Mouse (Mus musculus): ENCODE results near the gene Tomm6.

- TF ChIP-seq TAL1 (IDR thresholded peaks at IDR 0.05; ENCODE audit: low read length) (no peak), GATA1 (IDR thresholded peaks at IDR 0.05; ENCODE audit: low read length) (no peak)
Observed at GRCm38 (mm10) chr17:47698156-47698555, 10.0 kb upstream of the Tomm6 start.

Data from erythroblast, embryonic 14.5 days (primary cell).